ENCODE assay signal across 30 mouse cellular contexts in genomic region chr6:66979197-66979596, GRCm38 (mm10). TPM values are rescaled to one million over a fixed set of nuclear protein-coding genes. Genes with fewer than 3 reads are reported as not detected.
DNase-seq lines count a peak whose midpoint lies in the region; ATAC-seq and TF ChIP-seq lines count a peak whose summit lies in the region.
"Had no signal": no experiment of that assay in that cellular context is flagged by ENCODE, and none has a peak within 500 bp of the region (broad histone marks: within the 10 kb centered on the region; RNA-seq: fewer than 3 reads in every experiment).

No protein-coding gene starts in this region.

- peak; percentile 72 for DNase-seq in MEL (ENCODE audit: low read depth, low spot score)
- no peak for DNase-seq in liver, embryonic 13.5 days
- DNase-seq in limb, embryonic 10.5 days (ENCODE audit: low spot score) = no peak
- no peak for DNase-seq in ovary, postnatal 36 days (ENCODE audit: low spot score)
- DNase-seq in right cerebral cortex, postnatal 14 days = no peak
- DNase-seq: adrenal gland, postnatal 25 days; B cell, adult 2 months; cerebellum, adult 18-20 months; cerebellum, postnatal 10 days; heart, postnatal 36 days; kidney, adult 11 months; kidney, postnatal 36 days; lung, embryonic 14.5 days; lung, postnatal 14 days; right cerebral cortex, postnatal 25 days; spleen, adult 18-20 months; thymus, postnatal 14 days had no signal

- H3K4me3 ChIP-seq in MEL (ENCODE audit: control insufficient read depth in 1 of 2, insufficient read depth in 1 of 2, low read depth in 2 of 2, low read length in 2 of 2) = no peak overlapping the region
- no peak overlapping the region for H3K4me3 ChIP-seq in liver, embryonic 13.5 days (replicated peaks)
- H3K4me3 ChIP-seq in limb, embryonic 10.5 days = no peak overlapping the region
- H3K4me3 ChIP-seq: erythroblast, embryonic 14.5 days; heart, embryonic 10.5 days; heart, embryonic 15.5 days; hindbrain, embryonic 12.5 days; kidney, embryonic 15.5 days; layer of hippocampus, adult 2 months; midbrain, embryonic 10.5 days had no signal

- WGBS in liver, embryonic 13.5 days (ENCODE audit: insufficient replicate concordance) = 13% methylated on average over 1 of the region's 1 CpGs
- 95% methylated on average over 1 of the region's 1 CpGs for WGBS in limb, embryonic 10.5 days

- TF ChIP-seq RAD21 in MEL (IDR thresholded peaks at IDR 0.05; ENCODE audit: low read depth, low read length) = no peak

- TF ChIP-seq CTCF in MEL (IDR thresholded peaks at IDR 0.05 in 2 of 3, conservative IDR thresholded peaks at IDR 0.05 in 1 of 3; ENCODE audit: control insufficient read depth in 1 of 3, insufficient read depth in 1 of 3, low read depth in 2 of 3, low read length in 3 of 3, poor library complexity in 1 of 3, severe bottlenecking in 1 of 3) = no peak

- H3K27ac ChIP-seq in MEL (ENCODE audit: control insufficient read depth, low read depth, low read length) = peak overlapping the region; percentile 88
- H3K27ac ChIP-seq in liver, embryonic 13.5 days = peak overlapping the region; percentile 48; the same call in 1 of the 2 replicates
- no peak overlapping the region for H3K27ac ChIP-seq in limb, embryonic 10.5 days
- H3K27ac ChIP-seq: heart, embryonic 10.5 days; heart, embryonic 15.5 days; hindbrain, embryonic 12.5 days; hindbrain, postnatal 0 days; kidney, embryonic 15.5 days; layer of hippocampus, adult 2 months; midbrain, embryonic 10.5 days had no signal

- H3K27me3 ChIP-seq in MEL (ENCODE audit: control insufficient read depth in 1 of 2, insufficient read depth in 2 of 2, low read length in 2 of 2) = no peaks in the 10 kb centered on the region
- no peaks in the 10 kb centered on the region for H3K27me3 ChIP-seq in liver, embryonic 13.5 days
- H3K27me3 ChIP-seq in limb, embryonic 10.5 days (ENCODE audit: low read depth, poor library complexity, severe bottlenecking) = no peaks in the 10 kb centered on the region
- H3K27me3 ChIP-seq: CH12.LX; heart, embryonic 15.5 days; hindbrain, embryonic 12.5 days; kidney, embryonic 15.5 days had no signal

- H3K36me3 ChIP-seq in MEL (ENCODE audit: control insufficient read depth in 1 of 2, insufficient read depth in 2 of 2, low read length in 2 of 2) = peaks cover 3 to 25% of the 10 kb centered on the region in 2 experiments
- H3K36me3 ChIP-seq in liver, embryonic 13.5 days = no peaks in the 10 kb centered on the region
- no peaks in the 10 kb centered on the region for H3K36me3 ChIP-seq in limb, embryonic 10.5 days
- H3K36me3 ChIP-seq: heart, embryonic 10.5 days; heart, embryonic 15.5 days; hindbrain, embryonic 12.5 days; kidney, embryonic 15.5 days; midbrain, embryonic 10.5 days had no signal

- ATAC-seq in common myeloid progenitor, adult 5-6 weeks (replicated peaks; ENCODE audit: low read depth, poor library complexity, severe bottlenecking) = peak; percentile 23; the same call in 1 of the 2 replicates
- peak; percentile 52 for ATAC-seq in liver, embryonic 13.5 days (ENCODE audit: low read depth)
- peak; percentile 35 for ATAC-seq in megakaryocyte progenitor cell, adult 5-6 weeks (replicated peaks; ENCODE audit: poor library complexity)
- ATAC-seq: forebrain, embryonic 16.5 days; hindbrain, postnatal 0 days; midbrain, embryonic 16.5 days had no signal

- no peak for TF ChIP-seq POLR2A in MEL (IDR thresholded peaks at IDR 0.05; ENCODE audit: control insufficient read depth in 1 of 2, insufficient read depth in 1 of 2, low read depth in 1 of 2, low read length in 2 of 2, poor library complexity in 1 of 2)

- peak; percentile 64 to 81 for TF ChIP-seq EP300 in MEL (IDR thresholded peaks at IDR 0.05; ENCODE audit: low read depth in 1 of 2, low read length in 2 of 2)

- no peak overlapping the region for H3K4me2 ChIP-seq in liver, embryonic 13.5 days
- H3K4me2 ChIP-seq: heart, embryonic 15.5 days; hindbrain, embryonic 12.5 days; kidney, embryonic 15.5 days; lung, embryonic 14.5 days had no signal

- H3K9me3 ChIP-seq in MEL (replicated peaks; ENCODE audit: insufficient read depth, low read length) = no peaks in the 10 kb centered on the region
- no peaks in the 10 kb centered on the region for H3K9me3 ChIP-seq in liver, embryonic 13.5 days (replicated peaks)
- H3K9me3 ChIP-seq in limb, embryonic 10.5 days (replicated peaks) = no peaks in the 10 kb centered on the region
- H3K9me3 ChIP-seq: heart, embryonic 10.5 days; heart, embryonic 15.5 days; hindbrain, embryonic 12.5 days; kidney, embryonic 15.5 days; midbrain, embryonic 10.5 days had no signal

- H3K79me2 ChIP-seq in MEL (ENCODE audit: control insufficient read depth, insufficient read depth, low read length, poor library complexity) = peaks cover 2% of the 10 kb centered on the region

- peaks cover 22 to 25% of the 10 kb centered on the region in 2 experiments for H3K4me1 ChIP-seq in MEL (ENCODE audit: control insufficient read depth in 1 of 2, insufficient read depth in 2 of 2, low read length in 2 of 2)
- H3K4me1 ChIP-seq in liver, embryonic 13.5 days (replicated peaks) = peaks cover 54% of the 10 kb centered on the region
- H3K4me1 ChIP-seq in limb, embryonic 10.5 days = peaks cover under 1% of the 10 kb centered on the region; the same call in 1 of the 2 replicates
- H3K4me1 ChIP-seq: heart, embryonic 10.5 days; hindbrain, embryonic 12.5 days; midbrain, embryonic 10.5 days had no signal

- no peak overlapping the region; the same call in 1 of the 2 replicates for H3K9ac ChIP-seq in MEL (ENCODE audit: control insufficient read depth, low read depth, low read length, poor library complexity, severe bottlenecking)
- H3K9ac ChIP-seq in liver, embryonic 13.5 days = no peak overlapping the region
- H3K9ac ChIP-seq: heart, embryonic 15.5 days; hindbrain, embryonic 12.5 days; kidney, embryonic 15.5 days; lung, embryonic 14.5 days had no signal

TF ChIP-seq in MEL, 35 proteins besides CTCF, POLR2A, EP300 and RAD21:
- TF ChIP-seq USF2 (IDR thresholded peaks at IDR 0.05; ENCODE audit: borderline replicate concordance in 1 of 2, insufficient read depth in 1 of 2, low read depth in 1 of 2, low read length in 2 of 2) (peak in 1 of 2 experiments; percentile 67; a peak in 1 of 4 replicates), ZMIZ1 (IDR thresholded peaks at IDR 0.05; ENCODE audit: low read depth, low read length) (no peak), GATA1 (IDR thresholded peaks at IDR 0.05; ENCODE audit: low read depth, low read length) (peak; percentile 87), USF1 (IDR thresholded peaks at IDR 0.05; ENCODE audit: low read depth, low read length) (peak; percentile 89), BHLHE40 (IDR thresholded peaks at IDR 0.05; ENCODE audit: borderline replicate concordance, low read depth, low read length) (peak; percentile 37; the same call in 1 of the 2 replicates), KAT2A (conservative IDR thresholded peaks at IDR 0.05; ENCODE audit: low read depth, low read length) (no peak), TBP (IDR thresholded peaks at IDR 0.05; ENCODE audit: low read depth, low read length) (peak; percentile 55; the same call in 1 of the 2 replicates), SMC3 (IDR thresholded peaks at IDR 0.05; ENCODE audit: low read depth, low read length) (no peak), ETS1 (IDR thresholded peaks at IDR 0.05; ENCODE audit: low read depth, low read length) (peak; percentile 84), TAL1 (IDR thresholded peaks at IDR 0.05; ENCODE audit: low read length) (peak; percentile 6; the same call in 1 of the 2 replicates), CHD2 (IDR thresholded peaks at IDR 0.05; ENCODE audit: low read length) (no peak), SIN3A (IDR thresholded peaks at IDR 0.05; ENCODE audit: low read length) (peak; percentile 93), RCOR1 (IDR thresholded peaks at IDR 0.05; ENCODE audit: low read depth, low read length) (peak; percentile 33; the same call in 1 of the 2 replicates), MYC (IDR thresholded peaks at IDR 0.05; ENCODE audit: low read depth, low read length) (peak; percentile 96), ZNF384 (IDR thresholded peaks at IDR 0.05; ENCODE audit: low read depth, low read length) (no peak), NELFE (IDR thresholded peaks at IDR 0.05; ENCODE audit: low read depth, low read length) (no peak), TCF12 (IDR thresholded peaks at IDR 0.05; ENCODE audit: low read depth, low read length) (peak; percentile 50; the same call in 1 of the 2 replicates), HCFC1 (IDR thresholded peaks at IDR 0.05; ENCODE audit: low read depth, low read length) (peak; percentile 34; the same call in 1 of the 2 replicates), MYB (IDR thresholded peaks at IDR 0.05; ENCODE audit: low read depth, low read length) (peak; percentile 66; the same call in 1 of the 2 replicates), MAX (IDR thresholded peaks at IDR 0.05; ENCODE audit: low read length) (peak; percentile 93), NRF1 (IDR thresholded peaks at IDR 0.05; ENCODE audit: insufficient read depth, low read depth, low read length, poor library complexity, severe bottlenecking) (no peak), UBTF (IDR thresholded peaks at IDR 0.05; ENCODE audit: borderline replicate concordance, insufficient read depth, low read depth, low read length) (no peak), CHD1 (IDR thresholded peaks at IDR 0.05; ENCODE audit: low read depth, low read length) (no peak), MXI1 (IDR thresholded peaks at IDR 0.05; ENCODE audit: low read depth, low read length) (peak; percentile 93)

RNA-seq across cellular contexts. Expression of gene Gadd45a, which starts 58.1 kb away (rescaled TPM):
- 18.1 and 29.3 TPM in 2 replicates for total RNA-seq in MEL (2012; rRNA removed)
- polyA plus RNA-seq in MEL (2012; ENCODE audit: insufficient read depth in 1 of 2, insufficient read length in 2 of 2, low read depth in 1 of 2, low replicate concordance in 2 of 2, missing spikeins in 1 of 2) = 10 to 100 TPM in 1 of 2 experiments, not detected in 1; 37.4 TPM
- total RNA-seq in common myeloid progenitor, adult 5-6 weeks (2017) = 36.0 and 41.3 TPM in 2 replicates
- 91.1 and 99.5 TPM in 2 replicates for polyA plus RNA-seq in liver, embryonic 13.5 days (2015; fragmentation: Nextera tagmentation; extraction: Ambion mirVana)
- total RNA-seq in megakaryocyte progenitor cell, adult 5-6 weeks (2015) = 50.6 and 58.0 TPM in 2 replicates
- 40.4 and 64.3 TPM in 2 replicates for total RNA-seq in megakaryocyte progenitor cell, adult 5-6 weeks (2017)
- polyA plus RNA-seq in limb, embryonic 10.5 days (2016; fragmentation: Nextera tagmentation; extraction: Ambion mirVana) = 17.3 and 18.6 TPM in 2 replicates
